Mouse (Mus musculus) G1E (cell line): ENCODE measurements around the gene Trrap. TPM values are rescaled to one million over a fixed set of nuclear protein-coding genes. Genes with fewer than 3 reads are reported as not detected.

ENCODE experiments used
- ATAC-seq: 2 replicates; pipeline ENCODE4 v1.8.0; 2016; ENCODE audit warnings: mild to moderate bottlenecking; ENCODE audit not compliant: insufficient number of reproducible peaks, poor library complexity, low FRiP score, severe bottlenecking; ENCODE audit errors: extremely low read depth
- DNase-seq: peaks from one replicate; pipeline ENCODE4 v3.0.0; 2012; ENCODE audit warnings: low spot score
- H3K27me3 ChIP-seq: 2 replicates; pipeline ENCODE4 v1.6.1; 2012; ENCODE audit warnings: mild to moderate bottlenecking, low read length, inconsistent platforms; ENCODE audit not compliant: insufficient read depth
- H3K36me3 ChIP-seq: replicated peaks from 2 replicates; pipeline ENCODE3; 2012; ENCODE audit warnings: mild to moderate bottlenecking, inconsistent platforms
- H3K4me1 ChIP-seq: 2 replicates; pipeline ENCODE4 v1.6.1; 2012; ENCODE audit warnings: low read depth, low read length, inconsistent platforms, mixed read lengths; ENCODE audit not compliant: insufficient read depth
- H3K4me3 ChIP-seq: 2 replicates; pipeline ENCODE4 v1.5.1; 2012; ENCODE audit warnings: low read depth, mild to moderate bottlenecking, inconsistent platforms, low read length, moderate library complexity, mixed read lengths
- H3K9me3 ChIP-seq: replicated peaks from 2 replicates; pipeline ENCODE4 v1.6.1; 2012; ENCODE audit warnings: inconsistent platforms
- CTCF ChIP-seq: IDR thresholded peaks from 2 replicates; pipeline ENCODE4 v1.5.1; 2012; ENCODE audit warnings: low read depth, low read length, inconsistent platforms, mixed read lengths
- GATA1 ChIP-seq: IDR thresholded peaks from 2 replicates; pipeline ENCODE4 v1.6.1; 2012; ENCODE audit warnings: borderline replicate concordance, low read length, inconsistent platforms, mixed read lengths
- GATA2 ChIP-seq: IDR thresholded peaks from 2 replicates; pipeline ENCODE4 v1.6.1; 2012; ENCODE audit warnings: low read depth, low read length, inconsistent platforms, borderline replicate concordance
- POLR2AphosphoS5 ChIP-seq: IDR thresholded peaks from 2 replicates; pipeline ENCODE4 v1.6.1; 2012; ENCODE audit warnings: low read depth, low read length, inconsistent platforms; ENCODE audit not compliant: insufficient replicate concordance
- TAL1 ChIP-seq: conservative IDR thresholded peaks from 2 replicates; pipeline ENCODE4 v1.6.1; 2012; ENCODE audit warnings: low read depth, low read length, inconsistent platforms, mixed read lengths
- polyA plus RNA-seq: library from polyadenylated mRNA; stranded (reverse); fragments of >175 nt; gene quantifications from 2 replicates; pipeline ENCODE4 v1.2.3, GENCODE M21; 2012
- total RNA-seq, 2 experiments: library from RNA; stranded (forward) in 1 of 2; stranded (reverse) in 1 of 2; fragments of 200-1000 nt in 1 of 2; fragments of >200 nt in 1 of 2; fragmentation: Nextera tagmentation in 1 of 2; gene quantifications; 2 replicates each; pipeline ENCODE4 v1.2.3; 2014 to 2017

Trrap gene
- total and polyA plus RNA-seq, 3 experiments = 41.2 to 152 (median 49.8) TPM

DNA sequence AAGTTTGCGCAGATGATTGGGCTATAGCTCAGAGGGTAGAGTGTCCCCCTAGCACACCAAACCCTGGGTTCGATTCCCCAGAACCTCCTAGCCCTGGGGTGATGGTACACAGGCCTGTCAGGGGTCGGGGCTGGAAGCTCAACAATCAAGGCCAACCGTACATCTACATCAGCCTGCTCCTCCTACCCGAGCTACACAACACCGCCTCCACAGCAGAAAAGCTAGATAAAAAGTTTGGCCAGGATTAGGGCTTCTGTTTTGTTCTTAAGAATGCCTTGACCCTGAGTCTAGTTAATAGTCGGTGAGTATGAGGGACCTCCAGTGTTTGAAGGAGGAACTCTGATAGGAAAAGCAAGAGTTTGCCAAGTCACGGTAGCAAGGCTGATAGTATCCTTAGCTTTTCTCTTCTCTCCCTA, 1.5 kb downstream of the Trrap start:
- Histone ChIP-seq H3K4me3 (peak overlapping the region; percentile 99), H3K36me3 (peaks cover 43% of the 10 kb centered on the region), H3K9me3 (no peaks in the 10 kb centered on the region), H3K27me3 (peaks cover 7% of the 10 kb centered on the region; the same call in 1 of the 2 replicates), H3K4me1 (peaks cover 28% of the 10 kb centered on the region)
- TF ChIP-seq TAL1 (no peak), CTCF (no peak), POLR2AphosphoS5 (no peak), GATA1 (no peak), GATA2 (no peak)
- no peak for DNase-seq
- peak; percentile 15; the same call in 1 of the 2 replicates for ATAC-seq

DNA sequence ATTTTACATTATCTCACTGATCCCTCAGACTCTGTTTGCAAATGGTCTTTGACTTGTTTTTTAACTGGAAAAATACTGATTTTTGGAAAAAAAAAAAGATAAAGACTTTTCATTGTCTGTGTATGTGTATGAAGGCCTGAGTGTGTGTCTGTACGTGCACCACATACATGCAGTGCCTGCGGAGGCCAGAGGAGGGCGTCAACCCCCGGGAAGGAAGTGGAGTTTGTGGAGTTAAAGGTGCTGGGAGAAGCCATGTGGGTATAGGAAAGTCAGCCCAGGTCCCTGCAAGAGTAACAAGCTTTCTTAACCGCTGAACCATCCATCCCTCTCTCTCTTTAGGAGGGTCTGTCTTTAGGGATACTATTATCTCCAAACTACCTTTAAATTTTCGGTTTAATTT, 5.7 kb downstream of the Trrap start:
- Histone ChIP-seq H3K4me1 (peaks cover 23% of the 10 kb centered on the region), H3K36me3 (peaks cover 82% of the 10 kb centered on the region), H3K9me3 (no peaks in the 10 kb centered on the region), H3K27me3 (no peaks in the 10 kb centered on the region), H3K4me3 (no peak overlapping the region)
- DNase-seq = no peak
- no peak for ATAC-seq
- TF ChIP-seq POLR2AphosphoS5 (no peak), CTCF (no peak), GATA2 (no peak), TAL1 (no peak), GATA1 (no peak)

DNA sequence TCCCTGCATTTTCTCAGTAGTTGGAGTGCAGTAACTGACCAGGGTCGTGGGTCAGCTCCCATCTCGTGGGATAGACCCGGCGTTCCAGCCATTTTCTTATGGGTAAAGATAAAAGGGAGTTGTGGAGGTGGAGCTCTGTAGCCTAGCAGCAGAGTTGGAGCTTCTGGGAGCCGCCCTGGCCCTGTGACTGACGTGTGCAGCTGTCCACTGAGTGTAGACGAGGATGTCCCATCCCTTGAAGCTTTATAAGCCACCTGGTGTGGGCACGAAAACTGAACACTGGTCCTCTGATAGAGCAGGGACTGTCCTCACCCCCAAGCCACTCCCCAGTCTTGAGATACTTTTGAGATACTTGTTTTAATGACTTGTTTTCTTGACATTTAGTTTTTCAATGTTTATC, 13.1 kb downstream of the Trrap start:
- Histone ChIP-seq H3K4me3 (no peak overlapping the region), H3K4me1 (no peaks in the 10 kb centered on the region), H3K9me3 (no peaks in the 10 kb centered on the region), H3K36me3 (peaks cover 98% of the 10 kb centered on the region), H3K27me3 (no peaks in the 10 kb centered on the region)
- ATAC-seq (no peak), DNase-seq (no peak)
- no peak for TF ChIP-seq CTCF
- TF ChIP-seq POLR2AphosphoS5 = no peak
- no peak for TF ChIP-seq GATA1
- no peak for TF ChIP-seq GATA2
- no peak for TF ChIP-seq TAL1

DNA sequence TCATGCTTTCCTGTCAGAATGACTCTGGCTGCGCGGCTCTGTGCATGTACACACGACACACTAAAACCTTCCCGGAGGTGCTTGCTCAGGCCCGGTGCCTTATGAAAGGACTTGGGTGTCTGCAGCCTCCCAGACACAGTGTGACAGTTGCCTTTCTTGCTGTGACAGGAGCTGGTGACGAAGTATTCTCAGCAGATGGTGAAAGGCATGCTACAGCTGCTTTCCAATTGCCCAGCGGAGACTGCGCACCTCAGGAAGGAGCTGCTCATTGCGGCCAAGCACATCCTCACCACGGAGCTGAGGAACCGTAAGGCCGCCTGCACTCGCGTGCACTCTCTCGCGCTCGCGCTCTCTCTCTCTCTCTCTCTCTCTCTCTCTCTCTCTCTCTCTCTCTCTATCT, 18.9 kb downstream of the Trrap start:
- no peak overlapping the region for H3K4me3 ChIP-seq
- H3K9me3 ChIP-seq = no peaks in the 10 kb centered on the region
- no peak for ATAC-seq
- H3K36me3 ChIP-seq = peaks cover 99% of the 10 kb centered on the region
- DNase-seq = no peak
- no peaks in the 10 kb centered on the region for H3K4me1 ChIP-seq
- TF ChIP-seq TAL1 (no peak), CTCF (no peak)
- no peaks in the 10 kb centered on the region for H3K27me3 ChIP-seq

DNA sequence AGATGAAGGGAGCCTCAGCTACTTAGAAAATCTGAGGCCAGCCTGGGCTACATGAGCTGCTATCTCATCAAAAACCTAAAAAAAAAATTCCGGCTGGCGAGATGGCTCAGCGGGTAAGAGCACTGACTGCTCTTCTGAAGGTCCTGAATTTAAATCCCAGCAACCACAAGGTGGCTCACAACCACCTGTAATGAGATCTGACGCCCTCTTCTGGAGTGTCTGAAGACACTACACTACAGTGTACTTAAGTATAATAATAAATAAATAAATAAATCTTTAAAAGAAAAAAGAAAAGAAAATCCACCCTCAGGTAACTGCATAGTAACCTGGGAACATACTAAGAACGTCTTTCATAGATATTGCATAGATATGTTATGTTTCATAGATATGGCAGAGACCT, 25.8 kb downstream of the Trrap start:
- H3K27me3 ChIP-seq = no peaks in the 10 kb centered on the region
- TF ChIP-seq POLR2AphosphoS5 (no peak), GATA2 (no peak), CTCF (no peak), TAL1 (no peak), GATA1 (no peak)
- no peak overlapping the region for H3K4me3 ChIP-seq
- peaks cover 99% of the 10 kb centered on the region for H3K36me3 ChIP-seq
- no peaks in the 10 kb centered on the region for H3K9me3 ChIP-seq
- ATAC-seq (no peak), DNase-seq (no peak)
- H3K4me1 ChIP-seq = no peaks in the 10 kb centered on the region

DNA sequence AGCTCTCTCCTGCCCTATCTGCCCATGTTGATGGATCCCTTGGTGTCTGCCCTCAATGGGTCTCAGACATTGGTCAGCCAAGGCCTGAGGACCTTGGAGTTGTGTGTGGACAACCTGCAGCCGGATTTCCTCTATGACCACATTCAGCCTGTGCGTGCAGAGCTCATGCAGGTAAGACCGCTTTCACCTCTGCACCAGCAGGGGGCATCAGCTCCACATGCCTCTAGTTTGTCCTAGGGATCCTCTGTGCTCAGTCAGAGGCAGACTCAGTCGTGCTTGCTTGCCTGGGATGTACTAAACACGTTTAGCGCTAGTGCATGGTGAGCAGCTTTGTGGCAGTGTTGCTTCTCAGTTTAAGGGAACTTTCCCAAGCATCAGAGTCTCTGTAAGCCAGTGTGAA, 27.2 kb downstream of the Trrap start:
- DNase-seq = peak; percentile 45
- no peaks in the 10 kb centered on the region for H3K27me3 ChIP-seq
- H3K9me3 ChIP-seq = no peaks in the 10 kb centered on the region
- no peaks in the 10 kb centered on the region for H3K4me1 ChIP-seq
- ATAC-seq = no peak
- peaks cover 99% of the 10 kb centered on the region for H3K36me3 ChIP-seq
- H3K4me3 ChIP-seq = no peak overlapping the region
- no peak for TF ChIP-seq POLR2AphosphoS5
- peak; percentile 46 for TF ChIP-seq CTCF
- TF ChIP-seq GATA1 = no peak
- TF ChIP-seq TAL1 = no peak
- TF ChIP-seq GATA2 = no peak

DNA sequence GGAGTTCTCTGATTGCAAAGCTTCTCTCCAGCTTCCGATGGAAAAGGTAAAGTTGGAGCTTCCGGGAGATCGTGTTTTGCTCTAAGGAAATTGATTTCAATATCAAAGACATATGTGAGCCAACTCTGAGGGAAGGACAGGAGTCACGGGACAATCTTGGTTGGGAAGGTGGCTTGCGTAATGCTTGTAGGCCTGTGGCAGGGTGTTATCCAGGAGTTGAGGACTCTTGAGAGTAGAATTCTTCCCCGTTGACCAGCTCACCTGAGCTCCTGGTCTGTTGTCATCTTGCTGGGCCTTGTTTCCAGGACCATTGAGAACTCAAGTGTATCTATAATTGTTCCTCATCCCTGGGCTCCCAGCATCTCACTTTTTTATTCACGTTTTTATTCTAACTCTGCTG, 29.6 kb downstream of the Trrap start:
- Histone ChIP-seq H3K4me3 (no peak overlapping the region), H3K36me3 (peaks cover 98% of the 10 kb centered on the region), H3K27me3 (no peaks in the 10 kb centered on the region), H3K4me1 (no peaks in the 10 kb centered on the region), H3K9me3 (no peaks in the 10 kb centered on the region)
- ATAC-seq (no peak), DNase-seq (no peak)
- no peak for TF ChIP-seq POLR2AphosphoS5
- no peak for TF ChIP-seq GATA2
- TF ChIP-seq TAL1 = no peak
- no peak for TF ChIP-seq GATA1
- TF ChIP-seq CTCF = no peak
